Mouse (Mus musculus) gastrocnemius, postnatal 10 days (tissue): Measurements from ENCODE around the gene Bag3. TPM values are rescaled to one million over a fixed set of nuclear protein-coding genes. Genes with fewer than 3 reads are reported as not detected.

ENCODE experiments used
- DNase-seq: peaks from one replicate; pipeline ENCODE4 v3.0.0; 2021; ENCODE audit warnings: mixed read lengths
- total RNA-seq, 2 experiments: library from RNA; stranded (reverse); gene quantifications; 2 replicates each; pipeline ENCODE4 v1.2.3; 2021

Bag3 gene
- total RNA-seq, 2 experiments from 2014 or later: 85.7 to 94.3 TPM

DNA sequence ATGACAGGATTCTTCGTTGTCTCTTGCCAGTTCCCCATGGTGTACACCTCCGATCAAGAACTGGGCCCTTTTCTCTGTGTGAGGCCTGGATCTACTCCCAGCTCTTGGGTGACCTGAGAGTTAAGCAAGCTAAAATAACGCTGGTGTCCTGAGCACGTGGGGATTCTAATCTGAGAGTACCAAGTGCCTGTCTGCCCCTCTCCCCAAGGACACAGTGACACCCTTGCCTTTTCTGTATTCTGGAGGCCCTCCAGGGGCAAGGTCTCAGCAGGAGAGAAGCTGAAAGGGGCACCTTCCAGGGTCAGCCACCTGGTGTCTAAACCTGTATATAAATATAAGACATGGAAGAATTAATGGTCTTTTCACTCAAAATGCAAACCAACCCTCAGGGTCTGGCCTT is 14.3 kb downstream of the Bag3 start:
- no peak for DNase-seq

DNA sequence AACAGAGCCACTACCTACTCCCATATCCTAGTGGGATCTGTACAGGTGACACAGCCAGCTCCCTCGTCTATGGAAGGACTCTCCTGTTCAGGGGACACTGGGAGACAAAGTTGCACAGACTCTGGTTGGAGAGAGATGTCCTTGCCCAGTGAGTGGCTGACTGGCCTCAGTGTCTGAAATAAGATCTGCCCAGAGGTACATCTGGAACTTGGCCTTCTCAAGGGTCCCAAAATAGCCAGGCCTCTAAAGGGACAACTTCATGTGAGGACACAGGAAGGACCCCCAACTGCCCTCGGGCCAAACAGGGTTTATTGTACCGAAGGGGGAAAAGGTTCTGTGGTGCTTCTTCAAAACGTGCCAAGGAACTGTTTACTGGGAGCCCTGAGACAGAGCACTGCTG is 14.8 kb downstream of the Bag3 start:
- no peak for DNase-seq

DNA sequence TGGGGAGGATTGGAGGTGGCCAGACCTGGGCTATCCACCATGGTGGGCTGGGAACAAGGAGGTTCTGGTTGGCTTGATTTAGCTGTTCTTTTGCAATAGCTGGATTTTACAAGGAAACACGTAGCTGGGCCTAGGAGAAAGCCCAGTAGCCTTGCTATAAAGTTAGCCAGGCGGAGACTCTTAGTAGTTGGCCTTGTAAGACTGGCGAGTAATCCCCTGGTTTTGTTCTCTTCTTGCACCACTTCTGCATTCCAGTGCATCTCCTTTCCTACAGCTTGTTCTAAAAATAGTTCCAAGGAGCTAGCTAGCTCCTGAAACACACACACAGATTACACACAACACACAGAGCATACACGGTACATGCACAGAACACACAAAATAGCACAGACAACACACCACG is 15.4 kb downstream of the Bag3 start:
- no peak for DNase-seq

DNA sequence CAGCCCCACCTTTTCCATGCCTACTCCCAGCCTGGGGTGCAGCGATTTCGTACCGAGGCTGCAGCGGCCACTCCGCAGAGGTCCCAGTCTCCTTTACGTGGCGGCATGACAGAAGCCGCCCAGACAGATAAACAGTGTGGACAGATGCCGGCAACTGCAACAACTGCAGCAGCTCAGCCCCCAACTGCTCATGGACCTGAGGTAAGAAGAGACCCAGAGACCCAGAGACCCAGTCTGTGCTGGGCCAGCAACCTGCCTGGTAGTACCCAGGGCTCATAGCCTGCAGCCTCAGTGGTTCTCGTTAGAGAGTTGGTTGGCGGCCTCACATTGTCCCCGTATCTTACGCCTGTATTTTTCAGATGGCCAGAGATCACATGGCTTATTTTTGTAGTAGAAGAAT is 16.7 kb downstream of the Bag3 start:
- DNase-seq: no peak

DNA sequence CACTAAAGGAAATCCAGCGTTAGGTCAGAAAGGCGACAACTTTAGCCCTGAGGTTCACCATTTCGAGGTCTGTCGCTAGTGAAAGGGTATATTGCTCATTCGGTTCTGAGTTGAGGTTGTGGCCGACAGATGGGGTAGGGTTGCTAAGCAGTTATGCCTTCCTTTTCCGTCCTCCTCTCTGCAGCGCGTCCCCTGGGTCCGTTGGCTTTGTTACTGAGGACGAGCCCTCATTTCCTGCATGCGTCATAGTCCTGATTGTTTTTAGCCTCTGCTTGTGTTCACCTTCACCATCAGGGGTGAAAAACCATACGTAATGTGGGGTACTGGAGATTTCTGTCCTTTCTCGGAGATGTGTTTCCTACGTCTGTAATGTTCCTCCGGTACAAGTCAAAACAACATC is 17.3 kb downstream of the Bag3 start:
- DNase-seq: no peak

DNA sequence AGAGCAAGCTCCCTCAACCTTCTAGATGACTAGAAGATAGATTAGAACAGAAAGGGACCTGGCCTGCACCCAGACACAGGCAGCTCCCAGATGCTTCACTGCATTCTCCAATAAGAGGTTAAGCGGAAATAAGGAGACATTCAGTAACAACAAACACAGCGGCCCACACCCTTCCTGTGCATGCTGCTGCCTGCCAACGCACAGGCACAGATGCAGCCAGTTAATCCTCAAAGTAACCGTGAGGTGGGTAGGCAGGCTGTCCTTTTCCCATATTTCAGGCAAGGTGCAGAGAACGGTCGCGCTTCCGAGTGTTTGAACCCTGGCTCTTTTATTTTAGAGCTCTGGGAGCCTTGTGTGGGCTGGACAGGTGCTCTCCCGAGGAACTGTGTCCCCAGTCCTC is 17.8 kb downstream of the Bag3 start:
- DNase-seq: no peak

DNA sequence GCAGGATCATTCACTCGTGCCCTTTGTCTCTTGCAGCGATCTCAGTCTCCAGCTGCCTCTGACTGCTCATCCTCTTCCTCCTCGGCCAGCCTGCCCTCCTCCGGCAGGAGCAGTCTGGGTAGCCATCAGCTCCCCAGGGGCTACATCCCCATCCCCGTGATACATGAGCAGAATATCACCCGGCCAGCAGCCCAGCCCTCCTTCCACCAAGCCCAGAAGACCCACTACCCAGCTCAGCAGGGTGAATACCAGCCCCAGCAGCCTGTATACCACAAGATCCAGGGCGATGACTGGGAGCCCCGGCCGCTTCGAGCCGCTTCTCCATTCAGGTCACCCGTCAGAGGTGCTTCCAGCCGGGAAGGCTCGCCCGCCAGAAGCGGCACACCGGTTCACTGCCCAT is 18.4 kb downstream of the Bag3 start:
- no peak for DNase-seq

DNA sequence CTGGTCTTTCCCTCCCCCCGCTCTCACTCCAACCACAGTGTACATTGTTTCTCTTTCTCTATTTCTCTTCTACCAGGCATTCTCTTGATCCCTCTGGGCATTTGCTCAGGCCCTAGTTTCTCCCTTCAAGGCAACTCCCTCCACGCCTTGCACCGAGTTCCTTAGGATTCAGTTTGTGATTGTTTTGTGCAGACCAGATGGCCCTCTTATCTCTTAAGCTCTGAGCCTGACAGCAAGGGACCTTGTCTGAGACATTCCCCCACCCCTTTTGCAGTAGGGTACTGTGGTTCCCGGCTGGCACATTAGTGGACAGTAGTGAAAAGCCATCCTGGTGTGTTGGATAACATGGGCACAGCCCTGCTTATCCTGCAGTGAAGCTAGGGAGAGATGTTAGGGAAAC is 19.1 kb downstream of the Bag3 start:
- DNase-seq: no peak

DNA sequence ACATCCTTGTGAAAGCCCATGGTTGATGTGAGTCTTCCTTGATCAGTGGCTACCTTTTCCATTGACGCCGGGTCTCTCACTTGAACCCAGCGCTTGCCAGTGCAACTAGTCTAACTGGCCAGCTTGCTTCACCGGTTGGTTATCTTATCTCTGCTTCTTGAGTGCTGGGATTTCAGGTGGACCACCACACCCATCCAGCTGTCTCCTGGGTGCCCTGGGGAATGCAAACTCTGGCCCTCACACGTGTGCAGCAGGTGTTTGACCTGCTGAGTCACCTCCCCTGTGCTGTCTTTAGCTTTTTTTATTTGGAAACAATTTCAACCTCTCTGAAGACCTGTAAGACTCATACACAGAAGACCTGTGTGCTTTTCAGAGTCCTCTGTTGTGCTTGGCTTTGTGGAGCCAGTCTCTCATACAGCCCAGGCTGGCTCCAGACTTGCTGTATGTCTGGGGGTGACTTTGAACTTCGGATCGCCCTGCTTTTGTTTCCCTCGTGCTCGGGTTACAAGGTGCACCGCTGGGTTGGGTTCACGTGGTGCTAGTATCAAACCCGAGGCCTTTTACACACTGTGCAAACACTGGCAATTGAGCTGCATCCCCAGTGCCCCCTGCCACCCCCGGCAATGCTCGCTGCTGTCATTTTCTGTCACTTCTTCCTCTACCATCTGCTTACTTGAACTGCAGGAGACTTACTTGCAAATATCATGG is 19.9 kb downstream of the Bag3 start:
- no peak for DNase-seq

DNA sequence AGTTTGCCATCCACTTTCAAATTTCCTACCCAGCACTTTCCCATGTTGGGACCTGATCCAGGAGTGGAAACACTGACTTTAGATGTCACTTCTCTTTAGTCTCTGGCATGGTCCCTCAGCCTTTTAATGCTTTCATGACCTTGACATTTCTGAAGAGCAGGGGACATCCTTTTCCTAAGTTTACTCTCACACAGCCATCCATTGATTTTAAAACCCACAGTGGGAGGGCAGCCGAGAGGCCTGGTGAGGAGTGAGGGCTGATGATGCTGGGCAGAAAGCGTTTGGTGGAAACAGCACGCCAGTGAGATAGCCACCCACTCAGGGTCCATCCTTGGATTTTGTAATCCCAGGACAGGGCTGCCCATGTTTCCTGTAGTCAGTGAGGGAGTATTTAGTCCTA is 20.5 kb downstream of the Bag3 start:
- no peak for DNase-seq

DNA sequence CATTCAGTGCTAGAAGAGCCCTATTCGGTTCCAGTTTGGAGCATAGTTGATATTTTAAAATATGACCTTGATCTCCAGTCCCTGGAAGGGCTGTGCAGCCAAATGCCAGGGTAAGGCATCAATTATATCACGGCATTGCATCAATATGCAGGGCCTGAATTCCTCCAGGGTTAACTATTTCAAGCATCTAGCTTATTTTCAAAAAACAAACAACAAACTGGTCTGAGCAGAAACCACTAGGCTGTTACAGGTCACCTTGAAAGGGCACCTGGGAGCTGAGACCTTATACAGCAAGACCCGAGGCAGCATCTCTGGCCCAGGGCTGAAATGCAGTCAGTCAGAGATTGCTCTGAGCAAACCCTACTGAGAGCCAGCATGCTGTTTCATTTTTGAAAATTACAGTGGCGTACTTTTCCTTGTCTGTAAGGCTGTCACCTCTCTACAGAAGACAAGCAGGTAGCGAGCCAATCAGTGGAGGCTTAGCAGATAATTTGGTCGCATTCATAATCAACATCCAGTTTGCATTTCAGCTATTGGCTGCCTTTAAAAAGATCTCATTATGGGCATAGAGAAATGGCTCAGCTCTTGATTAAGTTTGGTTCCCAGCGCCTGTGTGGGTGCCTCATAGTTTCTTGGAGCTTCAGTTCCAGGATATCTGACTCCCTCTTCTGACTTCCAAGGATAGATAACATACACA is 21.3 kb downstream of the Bag3 start:
- no peak for DNase-seq

DNA sequence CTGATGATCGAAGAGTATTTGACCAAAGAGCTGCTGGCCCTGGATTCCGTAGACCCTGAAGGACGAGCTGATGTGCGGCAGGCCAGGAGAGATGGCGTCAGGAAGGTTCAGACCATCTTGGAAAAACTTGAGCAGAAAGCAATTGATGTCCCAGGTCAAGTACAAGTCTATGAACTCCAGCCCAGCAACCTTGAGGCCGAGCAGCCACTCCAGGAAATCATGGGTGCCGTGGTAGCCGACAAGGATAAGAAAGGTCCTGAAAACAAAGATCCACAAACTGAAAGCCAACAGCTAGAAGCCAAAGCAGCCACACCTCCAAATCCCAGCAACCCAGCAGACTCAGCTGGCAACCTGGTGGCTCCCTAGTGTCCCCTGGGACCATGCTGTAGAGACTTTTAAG is 22.6 kb downstream of the Bag3 start:
- no peak for DNase-seq

DNA sequence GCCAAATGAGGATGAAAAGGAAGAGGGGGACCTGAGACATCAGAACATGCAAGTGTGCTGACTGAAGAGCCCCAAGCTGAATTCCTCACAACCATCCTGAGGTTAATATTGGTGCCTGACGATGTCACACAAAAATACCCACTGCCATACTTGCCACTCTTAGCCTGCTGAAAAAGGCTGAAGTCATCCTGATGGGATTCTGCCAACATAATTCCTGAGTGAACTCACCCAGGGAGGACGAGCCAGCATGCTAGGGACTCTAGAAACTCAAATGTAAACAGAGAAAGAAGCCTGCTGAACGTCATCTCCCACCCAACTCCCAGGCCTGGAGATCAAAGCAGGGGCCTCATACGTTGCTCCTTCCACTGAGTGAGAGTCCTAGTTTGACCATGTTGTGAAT is 25.7 kb downstream of the Bag3 start:
- no peak for DNase-seq

DNA sequence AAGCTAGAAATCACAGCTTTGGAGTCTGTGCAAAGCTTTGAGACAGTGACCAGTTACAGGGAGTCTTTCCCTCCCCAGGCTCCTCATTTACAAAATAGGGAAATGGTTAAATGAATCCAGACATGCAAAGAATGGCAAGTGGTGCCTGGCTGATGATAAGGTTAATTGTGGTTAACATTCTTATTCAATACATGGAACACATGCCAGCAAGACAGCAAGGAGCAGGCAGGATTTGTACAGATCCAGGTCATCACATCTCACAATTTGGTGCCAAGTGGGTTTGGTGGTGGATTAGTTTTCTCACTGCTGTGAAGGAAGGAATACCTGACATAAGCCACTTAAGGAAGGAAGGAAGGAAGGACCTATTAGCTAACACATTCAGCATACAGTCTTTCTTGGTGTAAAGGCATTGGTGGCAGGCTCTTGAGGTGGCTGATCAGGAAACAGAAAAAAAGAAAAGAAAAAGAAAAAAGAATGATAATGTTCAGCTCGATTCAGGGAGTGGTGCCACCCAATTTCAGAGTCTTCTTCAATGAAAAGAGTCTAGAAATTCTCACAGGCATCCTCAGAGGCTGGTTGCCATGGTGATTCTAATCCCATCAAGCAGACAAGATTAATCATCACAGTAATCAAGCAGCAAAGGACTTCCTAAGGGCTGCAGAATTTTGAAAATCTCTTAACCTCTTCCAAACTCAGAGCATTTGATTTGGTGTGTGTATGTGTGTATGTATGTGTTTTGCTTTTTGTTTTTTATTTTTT is 27.1 kb downstream of the Bag3 start:
- DNase-seq: no peak

DNA sequence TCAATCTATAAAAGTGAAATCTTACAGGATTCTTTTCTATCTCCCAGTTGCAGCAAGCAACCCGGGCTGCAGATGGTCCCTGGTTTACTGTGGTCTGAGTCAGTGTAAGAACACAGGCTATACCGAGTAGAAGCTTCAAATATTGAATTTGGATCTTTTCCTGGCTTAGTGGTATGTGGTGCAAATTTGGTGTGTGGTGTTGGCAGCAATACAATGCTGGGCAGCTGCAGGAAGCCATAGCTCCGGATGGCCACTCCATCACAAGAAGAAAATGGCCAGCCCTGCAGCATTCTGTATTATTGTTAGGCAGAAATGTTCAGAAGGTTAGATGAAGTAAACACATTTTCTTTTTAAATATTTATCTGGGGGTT is 27.7 kb downstream of the Bag3 start:
- no peak for DNase-seq

DNA sequence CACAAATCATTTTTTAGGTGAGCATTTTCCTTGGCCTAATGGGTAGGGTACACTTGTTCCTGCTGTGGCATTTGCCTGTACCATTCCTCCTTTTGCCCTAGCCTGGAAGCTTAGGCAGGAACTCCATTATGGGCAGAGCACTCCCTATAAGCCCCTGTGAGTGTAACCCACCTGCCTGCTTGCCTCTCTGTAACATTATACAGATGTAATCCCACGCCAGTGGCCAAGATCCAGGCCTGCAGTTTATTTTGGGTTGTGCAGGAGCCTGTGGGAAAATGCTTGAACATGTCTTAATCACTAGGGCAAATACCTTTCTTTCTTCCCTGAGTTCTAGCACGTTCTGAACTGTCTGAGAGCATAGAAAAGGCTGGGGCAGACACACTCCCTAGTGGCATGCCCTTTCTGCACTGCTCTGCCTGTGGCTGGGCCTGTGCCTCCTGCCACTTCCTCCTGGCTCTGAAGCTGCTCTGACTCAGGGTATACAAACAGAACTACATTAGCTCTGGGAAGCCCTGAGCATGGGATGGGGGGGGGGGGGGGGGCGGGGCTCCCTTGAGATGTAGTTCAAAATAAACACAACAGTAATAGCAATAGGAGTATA is 29.8 kb downstream of the Bag3 start:
- DNase-seq: no peak

DNA sequence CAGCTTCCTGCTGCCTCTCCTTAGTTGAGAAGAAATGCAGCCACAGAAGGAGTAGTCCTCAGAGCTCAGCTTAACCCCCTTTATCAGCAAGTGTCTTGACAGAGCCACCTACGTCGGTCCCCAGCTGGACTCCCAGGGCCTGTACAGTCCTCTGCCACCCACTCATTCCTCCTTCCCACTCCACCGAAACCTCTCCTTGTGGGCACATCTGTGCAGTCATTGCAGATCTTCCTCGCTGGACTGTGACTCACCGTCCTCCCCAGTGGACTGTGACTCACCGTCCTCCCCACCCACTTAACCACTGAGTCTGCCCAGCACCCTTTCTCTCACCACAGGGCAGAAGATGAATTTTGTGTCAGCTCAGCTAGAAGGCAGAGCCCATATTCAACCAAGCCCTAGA is 31.1 kb downstream of the Bag3 start:
- DNase-seq: no peak

DNA sequence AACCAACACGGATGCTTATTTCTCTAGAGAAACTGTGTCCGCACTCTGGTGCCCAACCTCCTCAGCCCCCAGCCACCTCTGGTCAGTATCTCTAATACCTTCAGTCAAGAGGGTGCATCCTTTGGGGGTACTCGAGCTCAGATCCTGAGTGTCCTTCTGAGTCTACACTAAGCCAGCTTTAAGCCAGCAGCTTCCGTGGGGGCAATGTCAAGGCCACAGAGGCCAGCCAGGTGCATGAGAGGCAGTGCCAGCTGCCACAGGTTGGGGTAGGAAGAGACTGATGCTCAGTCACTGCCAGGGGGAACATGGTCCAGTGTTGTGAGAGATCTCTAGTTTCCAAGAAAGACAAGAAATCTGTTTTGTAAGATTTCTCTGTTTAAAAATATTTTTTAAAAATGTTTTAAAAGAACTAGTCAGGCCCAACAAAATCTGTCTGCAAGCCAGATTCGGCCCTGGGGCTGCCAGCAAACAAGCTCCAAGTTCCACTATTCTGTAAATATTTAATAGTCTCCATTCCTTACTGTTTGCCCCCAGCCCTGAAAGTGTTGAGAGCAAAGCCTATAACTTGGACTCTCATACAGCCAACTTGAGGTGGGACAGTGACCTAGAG is 31.8 kb downstream of the Bag3 start:
- DNase-seq: no peak

DNA sequence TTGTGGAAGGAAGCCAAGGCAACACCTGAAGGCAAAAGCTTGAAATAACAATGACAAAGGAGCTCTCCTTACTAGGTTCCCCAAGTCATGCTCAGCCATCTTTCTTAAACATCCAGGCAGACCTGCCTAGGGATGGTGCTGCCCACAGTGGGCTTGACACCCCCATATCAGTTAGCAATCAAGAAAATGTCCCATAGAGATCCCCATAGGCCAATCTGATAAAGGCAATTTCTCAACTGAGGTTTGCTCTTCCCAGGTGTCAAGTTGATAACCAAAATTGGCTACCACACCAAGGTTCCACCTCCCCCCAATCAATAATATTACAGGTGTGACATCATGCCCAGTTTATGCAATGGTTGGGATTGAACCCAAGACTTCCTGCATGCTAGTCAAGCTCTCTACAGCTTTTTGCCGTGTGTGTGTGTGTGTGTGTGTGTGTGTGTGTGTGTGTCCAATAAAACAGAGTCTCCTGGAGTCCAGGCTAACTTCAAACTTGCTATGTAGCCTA is 33.6 kb downstream of the Bag3 start:
- DNase-seq: no peak

DNA sequence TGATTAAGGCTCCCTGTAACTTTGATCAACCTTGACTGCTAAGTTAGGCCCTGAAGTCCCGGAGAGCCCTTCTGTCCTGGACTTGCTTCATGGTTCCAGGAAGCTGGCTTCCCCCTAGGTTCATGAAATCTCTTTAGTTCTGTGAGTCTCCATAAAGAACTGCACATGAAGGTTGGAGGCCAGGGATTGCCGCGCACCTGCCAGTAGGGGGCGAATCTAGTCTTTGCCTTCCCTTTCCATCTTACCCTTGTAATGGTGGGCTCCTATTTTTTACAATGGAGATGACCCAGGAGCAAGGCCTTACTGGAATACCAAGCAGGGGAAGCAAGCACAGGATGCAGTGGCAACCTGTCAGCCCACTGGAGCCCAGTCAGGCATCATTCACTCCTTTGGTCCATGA is 40.0 kb downstream of the Bag3 start:
- DNase-seq: no peak

DNA sequence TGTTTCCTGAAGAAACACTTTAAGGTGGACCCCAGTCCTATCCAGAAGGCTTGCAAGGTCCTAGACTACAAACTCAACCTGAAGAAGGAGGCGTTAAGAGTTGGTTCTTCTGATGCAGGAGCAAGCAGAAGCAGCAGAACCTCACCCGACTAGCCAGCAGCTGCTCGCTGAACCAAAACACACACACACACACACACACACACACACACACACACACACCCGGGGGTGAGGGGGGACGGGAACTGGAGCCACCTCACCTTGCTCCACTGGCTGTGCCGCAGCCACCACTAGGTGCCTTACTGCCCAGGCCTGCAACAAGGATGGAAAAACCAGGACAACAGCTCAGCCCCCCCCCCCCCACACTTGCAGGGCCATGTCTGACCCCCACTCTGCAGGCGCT is 42.9 kb downstream of the Bag3 start:
- no peak for DNase-seq

DNA sequence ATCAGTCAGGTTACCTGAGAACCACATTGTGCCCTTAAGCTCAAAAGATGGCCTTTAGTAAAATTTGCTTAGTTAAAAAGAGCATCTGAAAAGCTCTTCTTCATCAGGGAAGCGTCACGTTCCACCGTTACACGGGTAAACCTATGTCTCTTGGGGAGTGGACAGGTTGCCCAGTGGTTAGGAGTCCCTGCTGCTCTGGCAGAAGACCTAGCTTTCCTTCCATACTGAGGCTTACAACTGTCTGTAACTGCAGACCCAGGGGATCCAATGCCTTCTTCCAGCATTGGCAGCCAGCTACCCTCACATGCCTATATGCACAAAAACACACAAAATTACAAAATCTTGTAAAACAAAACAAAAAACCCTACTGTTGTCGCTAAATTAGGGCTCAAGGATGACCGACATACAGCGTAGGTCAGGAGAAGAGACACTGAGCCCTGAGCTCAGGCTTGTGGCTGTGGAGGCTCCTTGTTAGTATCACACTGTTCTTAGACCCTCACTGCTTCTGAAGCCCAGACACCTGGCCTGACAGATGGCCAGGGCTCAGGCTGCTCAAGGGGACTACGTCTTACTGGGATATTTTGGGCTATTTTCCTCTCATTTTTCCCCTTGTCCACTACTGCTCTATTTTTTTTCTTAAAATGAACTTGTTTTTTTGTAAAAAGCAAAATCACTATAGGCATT is 44.3 kb downstream of the Bag3 start:
- DNase-seq: no peak
